Mouse (Mus musculus) kidney, adult 2 months (tissue): ENCODE measurements around the gene B3gnt2.

Source experiments
- CTCF ChIP-seq: fragments of 200-500 bp; conservative IDR thresholded peaks from 2 replicates; pipeline ENCODE4 v1.5.1; 2011; ENCODE audit warnings: low read depth, mild to moderate bottlenecking, control low read depth, low read length, moderate library complexity, mixed read lengths; ENCODE audit not compliant: insufficient read depth, insufficient read length
- POLR2A ChIP-seq: fragments of 200-500 bp; IDR thresholded peaks from one replicate; pipeline ENCODE4 v1.6.1; 2011; ENCODE audit warnings: low read depth, low read length, control low read depth

DNA sequence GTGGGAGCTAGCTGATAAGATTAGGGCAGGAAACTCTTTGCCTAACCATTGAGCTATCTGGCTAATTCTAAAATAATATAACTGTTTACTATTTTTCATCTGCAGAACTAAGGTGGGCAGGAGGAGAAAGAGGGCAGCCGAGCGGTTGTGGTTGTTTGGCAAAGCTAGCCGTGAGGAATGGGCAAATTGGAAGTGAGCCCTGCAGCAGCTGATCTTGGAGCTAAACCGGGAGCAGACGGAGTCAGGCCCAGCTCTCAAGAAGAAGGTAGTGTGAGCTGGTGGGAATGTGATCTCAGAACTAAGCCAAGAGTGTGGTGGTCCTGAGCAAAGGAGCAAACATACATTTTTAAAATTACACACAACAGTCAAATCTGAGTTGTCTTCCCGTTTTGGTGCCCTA lies 126.8 kb downstream of the B3gnt2 start:
- no peak for TF ChIP-seq CTCF
- TF ChIP-seq POLR2A: no peak
